Mouse (Mus musculus): Measurements from ENCODE around the gene Gm12394.

GRCm38 (mm10) chr4:42900878-42901277 is 44.3 kb upstream of the Gm12394 start:
- TF ChIP-seq CTCF (IDR thresholded peaks at IDR 0.05), result no peak
- TF ChIP-seq POLR2A (IDR thresholded peaks at IDR 0.05; ENCODE audit: insufficient read depth, low read depth, low read length), result no peak
- TF ChIP-seq EP300 (IDR thresholded peaks at IDR 0.05; ENCODE audit: insufficient read depth, low read depth, low read length), result no peak

Measured in heart, adult 2 months (tissue).